Mouse (Mus musculus) C2C12 (cell line): ENCODE results near the gene Vmn2r118.

Experiments
- CTCF ChIP-seq: IDR thresholded peaks from one replicate; pipeline ENCODE4 v1.5.1; 2011; ENCODE audit not compliant: control insufficient read depth, insufficient read depth, insufficient read length
- MAX ChIP-seq: IDR thresholded peaks from one replicate; pipeline ENCODE4 v1.6.1; 2011; ENCODE audit warnings: mild to moderate bottlenecking, control low read depth
- MYOD1 ChIP-seq: IDR thresholded peaks from one replicate; pipeline ENCODE4 v1.6.1; 2011; ENCODE audit warnings: low read depth; ENCODE audit not compliant: control insufficient read depth, insufficient read length
- USF1 ChIP-seq: IDR thresholded peaks from one replicate; pipeline ENCODE4 v1.6.1; 2011; ENCODE audit warnings: low read depth, mild to moderate bottlenecking, control low read depth, moderate library complexity

DNA sequence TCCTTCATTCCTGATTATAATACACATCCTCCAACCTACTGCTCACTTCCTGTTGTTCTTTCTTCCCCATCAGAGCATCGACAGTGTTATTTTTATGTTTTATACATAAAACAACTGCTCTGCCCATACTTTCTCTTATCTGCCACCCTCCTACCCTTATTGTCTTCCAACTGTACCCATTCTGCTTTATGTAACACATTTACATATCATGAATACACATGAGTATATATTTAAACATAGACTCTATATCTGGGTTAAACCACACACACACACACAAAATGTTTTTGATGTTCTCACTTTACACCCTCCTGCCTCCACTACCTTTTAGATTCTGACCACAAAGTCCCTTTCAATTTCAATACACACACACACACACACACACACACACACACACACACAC, 76.5 kb downstream of the Vmn2r118 start:
- no peak for TF ChIP-seq CTCF
- TF ChIP-seq MYOD1: no peak
- TF ChIP-seq USF1: no peak
- TF ChIP-seq MAX: no peak
